Mouse (Mus musculus): ENCODE measurements around the gene Mdm2.

GRCm38 (mm10) chr10:117685849-117686591, 24.5 kb downstream of the Mdm2 start:
- TF ChIP-seq CTCF (IDR thresholded peaks at IDR 0.05; ENCODE audit: extremely low read depth, insufficient read depth, insufficient read length, insufficient replicate concordance) (no peak), POLR2A (IDR thresholded peaks at IDR 0.05; ENCODE audit: low read depth, low read length) (no peak)
